Mouse (Mus musculus) stomach, embryonic 16.5 days (tissue): ENCODE data around the gene Grik5. TPM values are rescaled to one million over a fixed set of nuclear protein-coding genes. Genes with fewer than 3 reads are reported as not detected.

Source experiments
- ATAC-seq: fragments of 200-750 bp; cut with Nextera tagmentation; 2 replicates; pipeline ENCODE4 v1.8.0; 2017; ENCODE audit warnings: moderate number of reproducible peaks, moderate TSS enrichment; ENCODE audit not compliant: insufficient read depth, low FRiP score
- H3K27ac ChIP-seq: fragments of 300-500 bp; sonication (generic); 2 replicates; pipeline ENCODE4 v1.5.1; 2014; ENCODE audit warnings: low read length
- H3K27me3 ChIP-seq: fragments of 300-500 bp; sonication (generic); 2 replicates; pipeline ENCODE4 v1.6.1; 2014; ENCODE audit warnings: low read length, control low read depth, mixed read lengths; ENCODE audit not compliant: control insufficient read depth, insufficient read depth
- H3K36me3 ChIP-seq: fragments of 300-500 bp; sonication (generic); 2 replicates; pipeline ENCODE4 v1.6.1; 2014; ENCODE audit warnings: low read length; ENCODE audit not compliant: control insufficient read depth, insufficient read depth
- H3K4me1 ChIP-seq: fragments of 300-500 bp; sonication (generic); 2 replicates; pipeline ENCODE4 v1.6.1; 2014; ENCODE audit warnings: low read length, control low read depth, mixed read lengths; ENCODE audit not compliant: control insufficient read depth, insufficient read depth
- H3K4me2 ChIP-seq: fragments of 300-500 bp; sonication (generic); 2 replicates; pipeline ENCODE4 v1.6.1; 2014; ENCODE audit warnings: low read depth, low read length, mixed read lengths
- H3K4me3 ChIP-seq: fragments of 300-500 bp; sonication (generic); replicated peaks from 2 replicates; pipeline ENCODE4 v1.5.1; 2014; ENCODE audit warnings: mild to moderate bottlenecking, low read length
- H3K9ac ChIP-seq: fragments of 300-500 bp; sonication (generic); 2 replicates; pipeline ENCODE4 v1.6.1; 2014; ENCODE audit warnings: low read length
- H3K9me3 ChIP-seq: fragments of 300-500 bp; sonication (generic); replicated peaks from 2 replicates; pipeline ENCODE4 v1.6.1; 2016; ENCODE audit warnings: low read length, control low read depth; ENCODE audit not compliant: control insufficient read depth
- WGBS: fragments of 180-500 bp; shearing (Covaris S2); extraction: QIAGEN DNeasy Blood & Tissue Kit; methylation state at CpG from one replicate; pipeline ENCODE4 v1.1.7; 2014; 5-methylcytosine and 5-hydroxymethylcytosine counted together
- polyA plus RNA-seq: library from polyadenylated mRNA; unstranded; fragments of >200 nt; fragmentation: Nextera tagmentation; extraction: Ambion mirVana; gene quantifications from 2 replicates; pipeline ENCODE4 v1.2.1, GENCODE M21; 2015

Grik5 gene
- polyA plus RNA-seq, 1 experiment from 2014 or later = 4.0 TPM

- Histone ChIP-seq H3K36me3 (no peaks in the 10 kb centered on the region), H3K4me2 (peak overlapping the region; percentile 58), H3K27me3 (peaks cover 64% of the 10 kb centered on the region), H3K27ac (no peak overlapping the region), H3K4me3 (peak overlapping the region; percentile 41; the same call in 1 of the 2 replicates), H3K9ac (no peak overlapping the region), H3K4me1 (0 out of 2 replicates have a peak, but pooled peaks cover 6% of the 10 kb centered on the region), H3K9me3 (no peaks in the 10 kb centered on the region)
- ATAC-seq = no peak
- WGBS = 68% methylated on average over 3 of the region's 3 CpGs
These were observed 66.0 kb downstream of the Grik5 start for GRCm38 (mm10) chr7:25006171-25006570.

- Histone ChIP-seq H3K9me3 (no peaks in the 10 kb centered on the region), H3K4me1 (0 out of 2 replicates have a peak, but pooled peaks cover 6% of the 10 kb centered on the region), H3K4me2 (peak within 1 kb of the TSS; percentile 58), H3K36me3 (no peaks in the 10 kb centered on the region), H3K4me3 (peak within 1 kb of the TSS; percentile 41), H3K27me3 (peaks cover 60% of the 10 kb centered on the region), H3K9ac (peak within 1 kb of the TSS; percentile 54), H3K27ac (no peak within 1 kb of the TSS)
- 1% methylated on average over 54 of the region's 54 CpGs for WGBS
- peak; percentile 70; the same call in 1 of the 2 replicates for ATAC-seq
These were observed 66.6 kb downstream of the Grik5 start, which contains the start of gene Atp1a3 for GRCm38 (mm10) chr7:25005421-25006065. Gene Atp1a3, minus strand, starts transcription at chr7:25005958.

GRCm38 (mm10) chr7:25004806-25005205 is 67.3 kb downstream of the Grik5 start:
- Histone ChIP-seq H3K9me3 (no peaks in the 10 kb centered on the region), H3K4me2 (no peak overlapping the region), H3K36me3 (no peaks in the 10 kb centered on the region), H3K4me1 (0 out of 2 replicates have a peak, but pooled peaks cover 6% of the 10 kb centered on the region), H3K4me3 (no peak overlapping the region), H3K27me3 (peaks cover 52% of the 10 kb centered on the region), H3K9ac (no peak overlapping the region), H3K27ac (no peak overlapping the region)
- ATAC-seq = no peak
- 37% methylated on average over 6 of the region's 9 CpGs for WGBS

- WGBS = 86% methylated on average over 8 of the region's 8 CpGs
- Histone ChIP-seq H3K9ac (no peak overlapping the region), H3K36me3 (no peaks in the 10 kb centered on the region), H3K9me3 (no peaks in the 10 kb centered on the region), H3K4me2 (no peak overlapping the region), H3K4me3 (no peak overlapping the region), H3K27ac (no peak overlapping the region), H3K27me3 (peaks cover 43% of the 10 kb centered on the region), H3K4me1 (0 out of 2 replicates have a peak, but pooled peaks cover 6% of the 10 kb centered on the region)
- ATAC-seq = no peak
These were observed 68.2 kb downstream of the Grik5 start for GRCm38 (mm10) chr7:25003820-25004388.

GRCm38 (mm10) chr7:25003291-25003690 is 68.9 kb downstream of the Grik5 start:
- 29% methylated on average over 11 of the region's 11 CpGs for WGBS
- no peaks in the 10 kb centered on the region for H3K36me3 ChIP-seq

GRCm38 (mm10) chr7:25000711-25001110 is 71.4 kb downstream of the Grik5 start:
- Histone ChIP-seq H3K4me3 (no peak overlapping the region), H3K27ac (no peak overlapping the region), H3K36me3 (no peaks in the 10 kb centered on the region), H3K27me3 (peaks cover 13% of the 10 kb centered on the region; the same call in 1 of the 2 replicates), H3K4me2 (no peak overlapping the region), H3K4me1 (0 out of 2 replicates have a peak, but pooled peaks cover 5% of the 10 kb centered on the region), H3K9me3 (no peaks in the 10 kb centered on the region), H3K9ac (no peak overlapping the region)
- 64% methylated on average over 12 of the region's 12 CpGs for WGBS
- no peak for ATAC-seq

More at GRCm38 (mm10) chr7:25003291-25003690, 68.9 kb downstream of the Grik5 start:
- Histone ChIP-seq H3K4me2 (no peak overlapping the region), H3K4me1 (0 out of 2 replicates have a peak, but pooled peaks cover 6% of the 10 kb centered on the region), H3K27me3 (peaks cover 37% of the 10 kb centered on the region), H3K27ac (no peak overlapping the region), H3K4me3 (no peak overlapping the region), H3K9ac (no peak overlapping the region), H3K9me3 (no peaks in the 10 kb centered on the region)
- no peak for ATAC-seq

GRCm38 (mm10) chr7:25000211-25000610 is 71.9 kb downstream of the Grik5 start:
- Histone ChIP-seq H3K27ac (no peak overlapping the region), H3K9me3 (no peaks in the 10 kb centered on the region), H3K4me1 (0 out of 2 replicates have a peak, but pooled peaks cover under 1% of the 10 kb centered on the region), H3K4me3 (no peak overlapping the region), H3K9ac (no peak overlapping the region), H3K4me2 (no peak overlapping the region), H3K36me3 (no peaks in the 10 kb centered on the region), H3K27me3 (peaks cover 8% of the 10 kb centered on the region; the same call in 1 of the 2 replicates)
- WGBS = 72% methylated on average over 7 of the region's 7 CpGs
- no peak for ATAC-seq

GRCm38 (mm10) chr7:24993081-24993480 is 79.1 kb downstream of the Grik5 start:
- no peak overlapping the region for H3K4me3 ChIP-seq
- no peak overlapping the region for H3K4me2 ChIP-seq
- no peaks in the 10 kb centered on the region for H3K4me1 ChIP-seq
- H3K27me3 ChIP-seq = no peaks in the 10 kb centered on the region
- WGBS = 61% methylated on average over 6 of the region's 6 CpGs
- H3K36me3 ChIP-seq = no peaks in the 10 kb centered on the region
- no peak for ATAC-seq
- H3K9me3 ChIP-seq = no peaks in the 10 kb centered on the region
- H3K9ac ChIP-seq = no peak overlapping the region
- no peak overlapping the region for H3K27ac ChIP-seq

- no peak for ATAC-seq
- Histone ChIP-seq H3K4me1 (no peaks in the 10 kb centered on the region), H3K9me3 (no peaks in the 10 kb centered on the region), H3K36me3 (no peaks in the 10 kb centered on the region), H3K4me2 (no peak overlapping the region), H3K9ac (no peak overlapping the region), H3K4me3 (no peak overlapping the region), H3K27ac (no peak overlapping the region), H3K27me3 (no peaks in the 10 kb centered on the region)
- WGBS = 80% methylated on average over 8 of the region's 8 CpGs
These were observed 81.7 kb downstream of the Grik5 start for GRCm38 (mm10) chr7:24990478-24990877.
